Mouse (Mus musculus) cerebellum, postnatal 36 days (tissue): ENCODE results near the gene Ilf2.

ENCODE experiments used
- DNase-seq, 2 experiments: peaks; one replicate each; pipeline ENCODE4 v3.0.0; 2021 to 2022; ENCODE audit warnings: mixed read lengths in 2 of 2

Gene Ilf2

GRCm38 (mm10) chr3:90512276-90512675 is 36.4 kb downstream of the Ilf2 start:
- no peak for DNase-seq

GRCm38 (mm10) chr3:90512948-90513642 is 37.2 kb downstream of the Ilf2 start:
- DNase-seq, result no peak

DNA sequence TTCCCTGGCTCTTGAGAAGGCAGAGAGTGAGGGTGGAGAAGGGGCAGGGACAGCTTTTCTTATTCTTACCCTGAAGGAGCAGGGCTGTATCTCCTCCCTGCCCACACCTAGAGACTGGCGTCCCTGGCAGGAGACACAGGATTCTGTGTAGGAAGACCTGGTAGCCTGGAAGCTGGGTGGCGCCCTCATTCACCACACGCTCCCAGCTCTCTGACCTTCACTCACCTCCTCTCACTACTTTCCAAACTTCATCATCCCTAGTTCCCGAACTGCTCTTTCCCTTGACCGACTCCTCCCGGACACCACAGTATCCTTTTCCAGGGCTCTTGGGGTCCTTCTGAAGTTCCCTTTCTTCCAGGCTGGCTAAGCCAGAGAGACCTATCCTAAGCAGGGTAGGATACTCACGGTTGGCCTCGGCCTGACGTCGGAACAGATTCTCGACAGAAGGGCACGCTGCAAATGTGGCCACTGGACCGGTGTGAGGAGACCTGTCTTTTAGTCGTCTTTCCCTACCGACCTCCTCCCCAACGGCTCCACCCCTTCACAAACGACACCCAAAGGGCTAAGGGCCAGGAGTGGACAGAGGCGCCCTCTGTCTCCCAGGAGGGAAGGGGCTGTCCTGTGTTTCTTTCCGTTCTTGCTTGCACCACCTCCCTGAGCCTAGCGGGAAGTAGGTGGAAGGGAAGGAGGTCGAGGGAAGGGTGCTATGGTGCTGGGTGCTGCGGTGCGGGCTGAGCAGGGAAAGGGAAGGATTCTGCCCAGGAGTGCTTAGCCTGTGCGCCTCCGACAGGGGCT is 38.1 kb downstream of the Ilf2 start, which contains the start of the genes S100a1 and S100a13:
TSS of gene S100a1 (minus strand) at position 597 of the 795 bp plus-strand sequence.
TSS of gene S100a13 (plus strand) at position 640 of the 795 bp plus-strand sequence.
- DNase-seq, result peak in 1 of 2 experiments; percentile 27

- no peak for DNase-seq
These were observed 38.8 kb downstream of the Ilf2 start for GRCm38 (mm10) chr3:90514691-90515090.

DNA sequence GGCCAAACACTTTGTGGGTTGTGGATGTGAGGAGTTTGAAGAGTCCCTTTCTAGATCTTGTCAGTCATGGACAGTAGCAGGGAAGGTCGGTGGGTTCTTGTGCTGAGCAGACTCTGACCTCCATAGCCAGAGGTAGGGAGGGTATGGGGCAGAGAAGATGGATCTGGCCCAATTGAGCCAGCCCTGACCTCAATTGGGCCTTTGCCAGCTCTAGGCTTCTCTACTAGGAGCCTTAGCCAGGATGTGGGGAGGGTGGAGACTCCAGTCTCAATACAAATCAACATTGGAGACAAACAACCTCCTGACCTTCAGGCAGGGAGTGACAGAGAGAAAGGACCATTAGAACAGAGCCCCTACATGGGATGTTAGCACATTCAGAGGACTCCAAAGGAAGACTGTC is 39.3 kb downstream of the Ilf2 start:
- DNase-seq, result no peak

GRCm38 (mm10) chr3:90515789-90516188 is 39.9 kb downstream of the Ilf2 start:
- DNase-seq, result no peak

DNA sequence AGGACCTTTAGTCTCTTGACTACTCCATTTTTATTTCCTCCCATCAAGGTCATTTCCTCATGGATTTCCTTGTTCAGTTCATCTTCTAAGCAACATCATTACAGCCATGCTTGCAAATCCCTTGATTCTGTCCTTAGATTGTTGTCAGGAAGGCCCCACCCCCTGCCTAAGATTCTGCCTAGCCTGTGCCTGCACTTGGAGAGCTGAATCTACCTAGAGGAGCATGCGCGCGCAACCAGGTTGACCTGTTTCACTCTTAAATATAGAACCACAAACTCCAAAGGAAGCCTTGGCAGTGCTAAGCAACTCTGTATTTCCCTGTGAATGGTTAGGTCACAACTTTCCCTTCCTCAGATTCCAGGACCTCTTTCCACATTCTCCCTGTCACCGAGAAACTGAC is 41.8 kb downstream of the Ilf2 start:
- no peak for DNase-seq

DNA sequence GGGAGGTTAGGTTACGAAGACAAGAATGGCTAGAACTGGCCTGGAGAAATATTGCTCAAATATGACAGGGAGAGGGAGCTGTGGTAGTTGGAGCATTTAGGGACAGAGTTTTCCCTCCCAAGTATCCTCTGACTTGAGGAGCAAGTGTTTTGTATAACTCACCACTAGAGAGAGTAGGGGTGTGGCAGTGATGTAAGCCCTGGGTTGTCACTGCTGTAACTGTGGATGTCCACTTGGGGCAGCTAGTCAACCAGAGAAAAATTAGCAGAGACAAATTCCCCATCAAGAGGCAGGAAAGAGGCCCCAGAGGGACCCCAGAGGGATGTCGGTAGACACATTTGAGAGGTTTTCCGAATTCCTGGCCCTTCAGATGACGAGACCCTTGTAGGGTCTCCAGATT is 49.5 kb downstream of the Ilf2 start:
- DNase-seq, result no peak

- DNase-seq, result no peak
These were observed 50.1 kb downstream of the Ilf2 start for GRCm38 (mm10) chr3:90526076-90526475.

GRCm38 (mm10) chr3:90526580-90526979 is 50.7 kb downstream of the Ilf2 start, which contains the start of gene S100a14:
S100a14 (plus strand) TSS chr3:90526856.
- no peak for DNase-seq

DNA sequence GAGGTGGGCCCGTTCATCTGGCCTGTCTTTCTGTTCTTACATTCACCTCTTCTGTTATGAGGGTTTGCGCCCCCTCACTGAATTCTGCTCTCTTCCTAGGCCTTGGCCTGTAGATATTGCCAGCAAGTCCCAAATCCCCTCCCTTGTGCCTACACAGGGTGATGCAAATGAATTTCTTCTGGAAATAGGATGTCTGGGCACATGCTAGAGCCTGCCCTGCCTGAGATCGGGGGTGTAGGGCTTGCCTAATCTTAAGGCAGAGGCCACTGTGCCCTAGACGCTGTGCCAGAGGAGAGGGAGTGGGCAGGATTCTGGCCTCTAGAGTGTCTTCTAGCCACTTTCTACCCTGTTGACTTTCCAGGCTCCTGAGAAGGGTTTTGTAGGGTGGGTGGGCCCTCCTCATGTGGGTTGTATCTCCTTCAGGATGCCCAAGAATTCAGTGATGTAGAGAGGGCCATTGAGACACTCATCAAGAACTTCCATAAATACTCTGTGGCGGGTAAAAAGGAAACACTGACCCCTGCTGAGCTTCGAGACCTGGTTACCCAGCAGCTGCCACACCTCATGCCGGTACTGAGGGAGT is 51.5 kb downstream of the Ilf2 start:
- DNase-seq, result no peak

DNA sequence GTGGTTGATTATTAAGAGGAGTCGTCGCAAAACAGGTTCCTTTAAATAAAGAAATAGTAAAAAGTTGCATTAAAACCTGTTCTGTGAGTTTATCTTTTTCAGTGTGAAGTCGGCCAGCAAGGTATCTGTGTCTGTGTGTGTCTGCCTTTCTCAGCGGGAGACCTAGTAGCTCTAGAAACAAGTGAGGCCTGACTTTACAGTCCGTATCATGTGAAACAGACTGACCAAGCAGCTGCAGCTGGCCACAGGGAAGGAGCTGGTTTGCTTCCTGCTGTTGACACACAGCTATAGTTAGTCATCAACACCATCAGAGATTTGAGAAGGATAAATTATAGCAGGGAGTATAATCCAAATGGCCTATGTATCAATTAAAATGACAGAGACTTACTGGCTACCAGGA is 55.8 kb downstream of the Ilf2 start:
- DNase-seq, result no peak

GRCm38 (mm10) chr3:90535446-90535845 is 59.5 kb downstream of the Ilf2 start:
- DNase-seq, result no peak

DNA sequence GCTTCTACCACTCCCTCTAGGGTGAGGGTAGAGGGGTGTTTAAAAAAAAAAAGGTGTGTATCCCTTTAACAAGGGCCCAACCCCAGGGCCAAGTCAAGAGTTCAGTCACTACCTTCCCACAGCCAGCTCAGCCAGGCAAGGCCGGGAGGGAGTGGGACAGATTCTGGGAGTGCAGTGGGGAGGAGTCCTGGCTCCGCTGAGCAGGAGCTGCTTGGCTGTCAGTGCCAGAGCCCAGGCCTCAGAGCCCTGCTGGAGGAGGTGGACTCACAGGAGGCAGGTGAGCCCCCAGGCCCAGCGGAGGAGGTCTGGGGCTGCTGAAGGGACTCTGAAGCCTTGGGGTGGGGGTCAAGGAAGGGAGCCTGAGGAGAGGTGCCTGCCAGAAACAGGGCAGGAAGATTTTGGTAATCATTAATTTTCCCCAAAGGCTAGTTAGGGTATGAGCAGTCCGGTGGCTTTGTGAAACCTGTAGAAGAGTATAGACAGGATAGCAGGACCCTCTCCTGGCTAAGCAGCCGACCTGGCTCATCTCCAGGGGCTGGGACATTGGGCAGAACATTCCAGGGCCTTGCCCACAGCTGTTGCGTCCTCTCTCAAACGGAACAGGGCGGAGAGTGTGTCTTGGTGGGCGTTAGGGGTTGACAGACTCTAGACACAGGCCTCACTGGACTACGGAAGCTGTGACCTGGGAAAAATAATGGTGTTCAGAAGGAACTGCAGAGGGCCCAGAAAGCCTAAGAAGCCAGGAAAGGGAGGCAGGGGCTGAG is 61.4 kb downstream of the Ilf2 start, which contains the start of gene S100a16:
TSS of gene S100a16 (plus strand) at position 114 of the 764 bp plus-strand sequence.
- DNase-seq, result peak; percentile 57 to 64

DNA sequence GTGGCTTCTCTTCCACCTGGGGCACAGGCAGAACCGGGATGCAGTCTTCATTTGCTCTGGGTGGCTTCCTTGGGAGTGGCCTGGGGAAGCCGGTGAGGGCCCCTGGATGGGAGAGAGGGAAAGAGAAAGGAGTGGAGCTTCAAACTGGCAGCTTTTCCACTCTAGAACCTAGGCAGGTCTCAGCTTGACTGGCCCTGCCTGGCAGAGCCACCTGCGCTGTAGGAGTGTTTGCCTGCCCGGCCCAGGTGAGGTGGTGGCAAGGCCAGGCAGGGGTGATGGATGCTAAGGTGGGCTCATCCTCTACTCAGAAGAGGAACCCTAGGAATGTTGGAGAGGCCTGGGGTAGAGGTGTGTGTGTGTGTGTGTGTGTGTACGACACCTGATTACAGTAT is 62.0 kb downstream of the Ilf2 start:
- DNase-seq, result no peak
